Mouse (Mus musculus) limb, embryonic 11.5 days (tissue): ENCODE measurements around the gene Patj. TPM values are rescaled to one million over a fixed set of nuclear protein-coding genes. Genes with fewer than 3 reads are reported as not detected.
A peak's percentile ranks its signal among the peaks of the same experiment; 100 is the strongest.

ENCODE experiments used
- ATAC-seq: fragments of 200-750 bp; cut with Nextera tagmentation; 2 replicates; pipeline ENCODE4 v1.8.0; 2017; ENCODE audit warnings: low read depth; ENCODE audit not compliant: insufficient number of reproducible peaks, low FRiP score, low TSS enrichment
- DNase-seq: peaks from one replicate; pipeline ENCODE4 v3.0.0-alpha.2; 2015; ENCODE audit warnings: low spot score
- H3K27ac ChIP-seq: fragments of 300-500 bp; sonication (generic); replicated peaks from 2 replicates; pipeline ENCODE4 v1.5.1; 2014; ENCODE audit warnings: low read depth, mild to moderate bottlenecking, low read length
- H3K27me3 ChIP-seq: fragments of 300-500 bp; sonication (generic); 2 replicates; pipeline ENCODE4 v1.6.1; 2014; ENCODE audit warnings: mild to moderate bottlenecking, low read length, mixed read lengths; ENCODE audit not compliant: control insufficient read depth, insufficient read depth
- H3K36me3 ChIP-seq: fragments of 300-500 bp; sonication (generic); 2 replicates; pipeline ENCODE4 v1.6.1; 2014; ENCODE audit warnings: mild to moderate bottlenecking, low read length, moderate library complexity, mixed read lengths; ENCODE audit not compliant: control insufficient read depth, insufficient read depth
- H3K4me1 ChIP-seq: fragments of 300-500 bp; sonication (generic); 2 replicates; pipeline ENCODE4 v1.6.1; 2014; ENCODE audit warnings: low read length, mixed read lengths; ENCODE audit not compliant: control insufficient read depth, insufficient read depth
- H3K4me2 ChIP-seq: fragments of 300-500 bp; sonication (generic); 2 replicates; pipeline ENCODE4 v1.6.1; 2014; ENCODE audit warnings: low read depth, mild to moderate bottlenecking, moderate library complexity; ENCODE audit not compliant: severe bottlenecking
- H3K4me3 ChIP-seq: fragments of 300-500 bp; sonication (generic); 2 replicates; pipeline ENCODE4 v1.5.1; 2014; ENCODE audit warnings: low read depth, low read length
- H3K9ac ChIP-seq: fragments of 300-500 bp; sonication (generic); 2 replicates; pipeline ENCODE4 v1.6.1; 2014; ENCODE audit warnings: mild to moderate bottlenecking, low read length
- H3K9me3 ChIP-seq: fragments of 300-500 bp; sonication (generic); 2 replicates; pipeline ENCODE4 v1.6.1; 2016; ENCODE audit warnings: low read length; ENCODE audit not compliant: control insufficient read depth
- WGBS: fragments of 180-500 bp; shearing (Covaris S2); extraction: QIAGEN DNeasy Blood & Tissue Kit; methylation state at CpG from one replicate; pipeline ENCODE4 v1.1.7; 2014; 5-methylcytosine and 5-hydroxymethylcytosine counted together
- polyA plus RNA-seq: library from polyadenylated mRNA; unstranded; fragments of >200 nt; fragmentation: Nextera tagmentation; extraction: Ambion mirVana; gene quantifications from 2 replicates; pipeline ENCODE4 v1.2.1, GENCODE M21; 2014

Gene Patj
- polyA plus RNA-seq, 1 experiment from 2014 or later = 19.4 TPM

- Histone ChIP-seq H3K36me3 (no peaks in the 10 kb centered on the region), H3K9ac (no peak overlapping the region), H3K9me3 (no peaks in the 10 kb centered on the region), H3K4me1 (peaks cover 6% of the 10 kb centered on the region; the same call in 1 of the 2 replicates), H3K4me2 (no peak overlapping the region), H3K4me3 (no peak overlapping the region), H3K27me3 (no peaks in the 10 kb centered on the region), H3K27ac (no peak overlapping the region)
- WGBS = 76% methylated on average over 12 of the region's 12 CpGs
- no peak for ATAC-seq
- DNase-seq = no peak
Measured at GRCm38 (mm10) chr4:98436664-98437363, 41.2 kb downstream of the Patj start.

DNA sequence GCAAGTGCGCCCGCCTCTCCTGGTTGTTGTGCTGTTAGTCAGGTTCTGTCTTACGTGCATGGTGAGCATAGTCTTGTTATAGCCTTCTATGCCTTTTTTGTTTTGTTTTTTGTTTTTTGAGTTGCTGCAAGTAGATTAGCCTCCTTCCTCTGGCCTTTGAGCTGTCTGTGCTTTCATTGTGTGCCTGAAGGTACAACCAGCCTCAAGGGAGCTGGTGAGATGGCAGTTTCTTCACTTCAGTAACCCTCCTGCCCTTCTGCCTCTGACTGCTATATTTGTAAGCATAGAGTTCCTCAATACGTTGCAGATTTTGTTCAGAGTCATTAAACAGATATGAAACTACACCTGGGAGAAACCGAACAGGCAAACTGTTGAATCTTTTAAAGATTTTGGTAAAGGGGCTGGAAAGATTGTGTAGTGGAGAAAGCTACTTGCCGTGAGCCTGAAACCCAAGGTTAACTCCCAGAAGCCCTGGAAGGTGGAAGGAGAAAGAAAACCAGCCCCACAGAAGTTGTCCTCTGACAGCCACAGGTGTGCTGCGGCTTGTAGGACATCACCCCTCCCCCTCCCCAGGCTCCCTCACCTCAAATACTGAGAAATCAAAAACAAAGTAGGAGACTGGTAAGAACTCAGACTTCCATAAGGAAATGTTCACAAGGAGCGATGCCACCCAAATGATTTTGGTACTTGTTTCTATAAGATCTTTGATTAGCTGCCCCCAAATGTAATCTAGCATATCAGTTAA lies 43.8 kb downstream of the Patj start:
- Histone ChIP-seq H3K4me1 (peaks cover 6% of the 10 kb centered on the region; the same call in 1 of the 2 replicates), H3K4me3 (no peak overlapping the region), H3K36me3 (no peaks in the 10 kb centered on the region), H3K27me3 (no peaks in the 10 kb centered on the region), H3K9me3 (no peaks in the 10 kb centered on the region), H3K4me2 (no peak overlapping the region), H3K27ac (no peak overlapping the region), H3K9ac (no peak overlapping the region)
- WGBS = 85% methylated on average over 8 of the region's 8 CpGs
- no peak for DNase-seq
- no peak for ATAC-seq

DNA sequence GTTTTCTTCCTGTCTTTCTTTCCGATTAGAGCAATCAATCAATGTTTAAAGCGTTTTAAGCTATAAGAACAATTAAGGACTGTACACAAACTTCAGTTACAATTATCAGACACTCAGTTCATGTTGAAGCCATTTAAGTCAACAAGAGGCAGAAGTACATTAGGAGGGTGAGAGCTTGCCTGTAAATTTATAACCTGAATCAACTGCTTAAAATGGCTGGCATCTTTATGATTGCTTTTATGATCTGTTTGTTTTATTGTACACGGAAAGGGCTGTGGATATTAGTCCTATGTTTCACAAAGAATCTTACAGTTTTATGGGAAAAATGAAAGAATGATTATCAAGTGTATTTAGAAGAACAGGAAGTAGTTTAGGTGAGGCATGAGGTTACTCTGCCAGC lies 45.7 kb downstream of the Patj start:
- DNase-seq = no peak
- Histone ChIP-seq H3K27me3 (no peaks in the 10 kb centered on the region), H3K36me3 (no peaks in the 10 kb centered on the region), H3K4me2 (no peak overlapping the region), H3K9ac (no peak overlapping the region), H3K4me1 (peaks cover 6% of the 10 kb centered on the region; the same call in 1 of the 2 replicates), H3K4me3 (no peak overlapping the region), H3K27ac (no peak overlapping the region), H3K9me3 (no peaks in the 10 kb centered on the region)
- WGBS = 42% methylated on average over 3 of the region's 3 CpGs
- ATAC-seq = no peak

- H3K4me2 ChIP-seq = no peak overlapping the region
- H3K9me3 ChIP-seq = no peaks in the 10 kb centered on the region
- no peak overlapping the region for H3K4me3 ChIP-seq
- WGBS = 85% methylated on average over 10 of the region's 10 CpGs
- H3K4me1 ChIP-seq = peaks cover 6% of the 10 kb centered on the region; the same call in 1 of the 2 replicates
- no peak overlapping the region for H3K27ac ChIP-seq
- no peaks in the 10 kb centered on the region for H3K27me3 ChIP-seq
- ATAC-seq (no peak), DNase-seq (peak; percentile 75)
- H3K36me3 ChIP-seq = no peaks in the 10 kb centered on the region
- no peak overlapping the region for H3K9ac ChIP-seq
Measured at GRCm38 (mm10) chr4:98444437-98445139, 49.0 kb downstream of the Patj start.

DNA sequence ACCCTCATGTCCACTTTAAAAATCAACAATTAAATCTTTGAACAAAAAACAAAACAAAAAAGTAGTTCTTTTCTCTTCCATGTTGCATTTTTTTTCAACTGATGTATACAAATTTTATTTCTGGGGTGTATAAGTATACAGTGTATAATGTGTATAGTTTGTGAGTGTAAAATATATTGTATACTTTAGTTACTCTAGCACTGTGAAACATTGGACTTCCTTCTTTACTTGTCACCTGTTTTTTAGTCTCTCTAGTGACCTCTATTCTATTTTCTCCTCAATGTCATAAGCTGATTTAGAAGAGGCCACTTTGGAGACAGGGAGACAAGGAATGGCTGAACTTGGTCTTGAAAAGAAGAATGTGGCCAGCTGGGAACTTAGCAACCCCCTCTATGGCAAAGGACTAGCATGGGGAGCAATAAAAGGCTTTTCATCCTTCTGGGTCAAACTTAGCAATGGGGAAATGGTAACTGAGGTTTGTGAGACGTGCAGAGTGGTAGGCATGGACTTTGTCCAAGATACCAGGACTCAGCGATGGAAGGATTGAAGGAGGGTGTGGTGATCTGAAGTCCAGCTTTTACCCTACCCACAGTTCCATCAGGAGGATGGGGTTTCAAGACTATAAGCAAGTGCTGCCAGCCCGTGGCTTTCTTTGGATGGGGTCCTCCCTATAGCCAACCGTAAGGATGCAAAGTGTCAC lies 54.1 kb downstream of the Patj start:
- Histone ChIP-seq H3K27ac (no peak overlapping the region), H3K4me2 (no peak overlapping the region), H3K4me1 (no peaks in the 10 kb centered on the region; the same call in 1 of the 2 replicates), H3K4me3 (no peak overlapping the region), H3K9me3 (no peaks in the 10 kb centered on the region), H3K9ac (no peak overlapping the region), H3K36me3 (no peaks in the 10 kb centered on the region), H3K27me3 (no peaks in the 10 kb centered on the region)
- DNase-seq (no peak), ATAC-seq (no peak)
- WGBS = 53% methylated on average over 4 of the region's 4 CpGs

DNA sequence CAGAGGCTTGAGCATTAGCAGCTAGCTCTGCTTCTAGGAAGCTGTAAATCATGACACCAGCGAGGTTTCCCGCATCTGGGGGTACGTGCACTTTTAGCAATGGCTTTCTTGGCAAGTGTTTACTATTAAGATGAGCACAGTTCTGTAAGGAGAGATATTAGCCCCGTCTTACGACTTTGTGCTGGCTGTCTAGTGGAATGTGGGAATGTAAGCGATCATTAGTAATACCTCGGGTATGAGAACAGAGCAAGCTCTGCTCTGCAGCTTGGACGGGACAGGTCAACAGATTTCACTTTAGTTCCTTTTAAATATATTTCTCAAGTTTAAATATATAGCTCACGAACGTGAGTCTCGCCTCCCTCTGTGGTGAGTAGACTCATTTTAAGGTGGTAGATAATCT lies 54.7 kb downstream of the Patj start:
- H3K9me3 ChIP-seq = no peaks in the 10 kb centered on the region
- no peak for DNase-seq
- no peak for ATAC-seq
- no peaks in the 10 kb centered on the region for H3K36me3 ChIP-seq
- no peak overlapping the region for H3K4me3 ChIP-seq
- no peak overlapping the region for H3K9ac ChIP-seq
- H3K27me3 ChIP-seq = no peaks in the 10 kb centered on the region
- H3K4me2 ChIP-seq = no peak overlapping the region
- WGBS = 47% methylated on average over 11 of the region's 11 CpGs
- no peaks in the 10 kb centered on the region; the same call in 1 of the 2 replicates for H3K4me1 ChIP-seq
- no peak overlapping the region for H3K27ac ChIP-seq

DNA sequence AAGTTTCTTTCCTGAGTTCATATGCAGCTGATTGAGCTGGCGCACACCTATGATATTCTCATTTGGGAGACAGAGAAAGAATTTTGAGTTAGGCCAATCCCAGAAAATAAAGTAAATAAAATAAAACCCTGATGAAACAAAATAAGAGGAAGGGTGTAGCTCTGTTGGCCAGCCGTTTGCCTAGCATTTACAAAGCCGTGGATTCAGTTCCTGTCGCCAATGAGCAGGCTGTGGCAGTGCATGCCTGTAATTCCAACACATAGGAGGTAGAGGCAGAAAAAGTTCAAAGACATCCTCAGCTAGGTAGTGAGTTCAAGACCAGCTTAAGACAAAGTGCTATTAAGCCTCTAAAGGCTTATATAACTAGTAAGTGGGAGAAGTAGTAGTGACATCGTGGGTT lies 55.2 kb downstream of the Patj start:
- Histone ChIP-seq H3K4me2 (no peak overlapping the region), H3K9ac (no peak overlapping the region), H3K36me3 (no peaks in the 10 kb centered on the region), H3K4me3 (no peak overlapping the region), H3K9me3 (no peaks in the 10 kb centered on the region), H3K27me3 (no peaks in the 10 kb centered on the region), H3K4me1 (no peaks in the 10 kb centered on the region; the same call in 1 of the 2 replicates), H3K27ac (no peak overlapping the region)
- no peak for DNase-seq
- 79% methylated on average over 5 of the region's 5 CpGs for WGBS
- no peak for ATAC-seq

GRCm38 (mm10) chr4:98451259-98451658 lies 55.7 kb downstream of the Patj start:
- whole genome bisulfite sequencing = 29% methylated on average over 3 of the region's 3 CpGs

More at GRCm38 (mm10) chr4:98451259-98451658, 55.7 kb downstream of the Patj start:
- Histone ChIP-seq H3K4me2 (no peak overlapping the region), H3K27me3 (no peaks in the 10 kb centered on the region), H3K4me1 (no peaks in the 10 kb centered on the region; the same call in 1 of the 2 replicates), H3K9ac (no peak overlapping the region), H3K36me3 (no peaks in the 10 kb centered on the region), H3K4me3 (no peak overlapping the region), H3K27ac (no peak overlapping the region), H3K9me3 (no peaks in the 10 kb centered on the region)
- DNase-seq (peak; percentile 39), ATAC-seq (no peak)
